Mouse (Mus musculus) adipocyte (in vitro differentiated cells): ENCODE measurements at regions not wholly inside any gene's neighbourhood (a gene's known extent, or its start where the extent isn't known, plus 50 kb on each side); places are given as distances from the start of the nearest gene placed in this dataset.

Experiments
- DNase-seq: peaks from one replicate; pipeline ENCODE4 v3.0.0-alpha.2; 2016; ENCODE audit warnings: low spot score

DNA sequence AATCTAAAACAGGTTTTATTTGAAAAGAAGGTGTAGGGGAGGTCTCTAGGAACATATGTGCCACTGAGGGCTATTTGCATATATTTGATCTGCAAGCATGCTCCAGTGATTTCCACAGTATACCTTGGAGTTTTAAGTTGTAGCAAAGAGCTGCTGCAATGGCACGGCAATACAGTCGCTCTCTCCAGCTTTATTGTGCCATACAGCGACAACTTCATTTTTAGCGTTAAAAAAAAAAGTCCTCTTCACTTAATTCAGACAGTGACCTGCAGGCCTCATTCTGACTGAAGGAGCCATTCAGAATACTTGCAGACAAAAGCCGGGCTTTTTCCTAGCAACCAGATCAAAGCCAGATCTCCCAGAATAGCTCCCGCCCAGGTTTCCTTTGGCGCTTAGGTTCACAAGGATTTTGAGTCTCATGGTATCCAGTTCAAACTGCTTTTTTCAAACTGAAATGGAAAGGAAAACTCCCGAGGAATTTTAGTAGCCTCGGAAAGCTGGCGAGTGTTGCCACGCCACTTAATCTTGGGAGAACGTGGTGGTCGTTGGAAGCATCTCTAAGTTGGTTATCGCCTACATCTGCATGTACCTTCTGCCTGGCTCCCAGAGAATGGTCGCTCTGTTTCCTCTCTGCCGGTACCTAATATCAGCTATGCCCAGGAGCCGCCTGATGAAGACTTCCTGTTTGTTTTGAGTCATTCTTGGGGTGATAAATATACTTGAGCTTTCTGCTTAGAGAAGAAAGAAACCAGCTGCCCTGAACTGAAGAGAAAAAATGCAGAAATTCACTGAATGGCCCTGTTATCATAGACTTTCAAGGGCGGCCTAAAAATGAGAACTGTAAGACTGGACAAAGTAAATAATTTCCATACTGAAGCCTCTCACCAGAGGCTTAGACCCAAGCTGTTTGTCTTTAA, 67.8 kb upstream of the Zeb2 start:
- no peak for DNase-seq

DNA sequence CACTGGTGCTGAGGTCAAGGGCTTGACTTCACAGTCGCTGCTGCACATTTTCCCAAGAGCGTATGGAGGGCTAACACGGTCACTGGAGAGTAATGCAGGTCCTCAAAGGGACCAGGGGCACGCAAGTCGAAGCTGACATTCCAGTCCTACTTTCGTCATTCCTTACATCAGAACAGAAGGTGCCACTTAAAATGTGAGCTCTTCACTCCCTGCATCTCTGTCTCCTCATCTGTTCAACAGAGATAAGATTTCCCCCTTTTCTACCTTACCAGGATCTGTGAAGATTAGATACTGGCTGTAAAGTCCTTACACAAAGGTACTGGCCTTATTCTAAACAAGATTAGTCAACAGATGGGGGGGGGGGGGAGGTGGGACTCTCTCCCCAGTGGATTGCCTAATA, 67.0 kb upstream of the Zeb2 start:
- DNase-seq, result no peak

DNA sequence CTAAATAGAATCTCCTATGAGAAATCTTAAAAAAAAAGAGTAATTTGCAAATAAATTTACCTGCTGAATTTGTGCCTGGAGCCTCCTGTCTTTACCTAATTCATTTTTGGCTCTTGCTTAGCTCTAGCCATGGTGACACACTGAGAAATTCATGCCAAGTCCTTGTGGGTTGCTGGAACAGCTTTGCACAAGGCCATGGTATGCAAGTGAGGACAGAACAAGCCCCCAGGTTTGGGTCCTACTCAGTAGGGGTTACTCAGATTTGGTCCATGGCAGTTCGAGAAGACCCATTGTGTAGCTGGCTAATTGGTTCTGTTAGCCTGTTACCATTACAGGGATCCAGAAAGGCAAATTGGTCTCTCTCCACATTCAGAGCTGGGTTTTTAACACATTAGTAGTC, 65.7 kb upstream of the Zeb2 start:
- DNase-seq, result peak; percentile 53

DNA sequence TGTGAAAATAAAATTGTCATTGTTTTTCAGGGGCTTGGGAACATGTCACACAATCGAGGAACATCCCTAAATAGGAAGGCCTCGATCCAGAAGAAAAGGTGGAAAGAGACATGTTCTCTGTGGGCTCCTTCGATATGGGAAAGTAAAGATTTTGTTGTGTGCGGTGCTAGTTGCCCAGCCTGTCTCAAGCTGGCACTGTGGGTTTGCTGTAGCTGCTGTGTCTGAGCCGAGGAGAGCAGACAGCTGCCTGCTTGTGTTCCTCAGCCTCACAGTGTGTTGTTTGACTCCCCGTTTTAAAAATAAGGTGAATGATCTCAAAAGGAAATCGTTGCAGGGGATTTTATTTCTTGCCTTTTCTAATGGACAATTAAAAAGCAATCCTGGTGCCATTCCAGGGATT, 64.4 kb upstream of the Zeb2 start:
- DNase-seq, result no peak

DNA sequence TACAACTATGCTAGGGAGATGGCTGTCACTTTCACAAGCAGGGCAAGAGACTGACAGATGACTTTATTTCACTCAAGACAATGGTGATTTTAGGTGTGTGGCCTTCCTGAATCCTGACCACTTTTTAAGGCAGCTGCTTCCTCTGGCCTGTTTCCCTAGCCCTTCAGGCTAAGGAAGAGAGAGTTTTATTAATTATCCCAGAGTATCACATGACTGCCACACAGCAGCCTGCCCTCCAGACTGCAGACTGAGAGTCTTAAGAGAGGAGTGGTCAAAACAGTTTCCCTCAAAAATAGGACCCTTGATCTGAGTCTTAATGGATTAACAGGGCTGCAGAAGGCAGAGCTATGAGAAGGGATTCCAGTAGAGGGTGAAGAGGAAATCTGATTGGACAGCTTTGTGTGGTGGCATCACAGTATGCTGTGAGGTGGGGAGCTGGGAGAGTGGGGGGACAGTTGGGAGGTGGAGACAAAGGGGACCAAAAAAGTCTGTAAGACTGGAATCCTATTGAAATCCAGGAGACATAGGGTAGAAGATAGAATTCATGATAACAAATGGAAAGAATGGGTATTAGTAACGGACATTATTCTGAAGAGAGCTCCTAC, 61.8 kb upstream of the Zeb2 start:
- no peak for DNase-seq

- DNase-seq, result no peak
Measured at GRCm38 (mm10) chr2:45172382-45172781, 55.2 kb upstream of the Zeb2 start.

- DNase-seq, result no peak
Measured at GRCm38 (mm10) chr2:45171520-45172173, 54.5 kb upstream of the Zeb2 start.

GRCm38 (mm10) chr2:45170272-45170671, 53.1 kb upstream of the Zeb2 start:
- DNase-seq, result no peak

- DNase-seq, result no peak
Measured at GRCm38 (mm10) chr2:45169429-45170070, 52.4 kb upstream of the Zeb2 start.

DNA sequence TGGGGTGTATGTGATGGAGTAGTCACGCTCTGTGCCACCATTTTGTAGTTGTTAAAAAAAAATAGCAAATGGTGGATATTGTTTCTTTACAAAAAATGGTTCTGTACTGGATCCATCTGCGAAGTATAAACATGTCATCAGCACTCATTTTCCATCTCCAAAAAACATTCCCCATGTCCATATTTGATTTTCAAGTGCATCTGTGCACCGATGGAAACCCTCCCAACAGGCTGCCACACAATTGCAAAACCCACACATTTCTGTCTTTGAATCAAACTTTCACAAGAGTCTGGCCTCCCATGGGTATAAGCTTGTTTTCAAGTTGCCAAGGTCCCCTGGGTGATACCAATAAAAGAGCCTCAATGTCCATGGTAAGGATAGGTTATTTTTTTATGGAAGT, 51.4 kb upstream of the Zeb2 start:
- DNase-seq, result peak; percentile 21
